Mouse (Mus musculus) cerebellum, adult 2 months (tissue): ENCODE measurements at regions not wholly inside any gene's neighbourhood (a gene's known extent, or its start where the extent isn't known, plus 50 kb on each side); places are given as distances from the start of the nearest gene placed in this dataset.

Source experiments
- CTCF ChIP-seq: fragments of 200-500 bp; IDR thresholded peaks from 2 replicates; pipeline ENCODE4 v1.5.1; 2011; ENCODE audit warnings: low read depth, mild to moderate bottlenecking, control low read depth, low read length, moderate library complexity, borderline replicate concordance; ENCODE audit not compliant: insufficient read depth
- POLR2A ChIP-seq: fragments of 200-500 bp; IDR thresholded peaks from 2 replicates; pipeline ENCODE4 v1.6.1; 2011; ENCODE audit warnings: low read length, control low read depth, borderline replicate concordance; ENCODE audit not compliant: insufficient read depth

DNA sequence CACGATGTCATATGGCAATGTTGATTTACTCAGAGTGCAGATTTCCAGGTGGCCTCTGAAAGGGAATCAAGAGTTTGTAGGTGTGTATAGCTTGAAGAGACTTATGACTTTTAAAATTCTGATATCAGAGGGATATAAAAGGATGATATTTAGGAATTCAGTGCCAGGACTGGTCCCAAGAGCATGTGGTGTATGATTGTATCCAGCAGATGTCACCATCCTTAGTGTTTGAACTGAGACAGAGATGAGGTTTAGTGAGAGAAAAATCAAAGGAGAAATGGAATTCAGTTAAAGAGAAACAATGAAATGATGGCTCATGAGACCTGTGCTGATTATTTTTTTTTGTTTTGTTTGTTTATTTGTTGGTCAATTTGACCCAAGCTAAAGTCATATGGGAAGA is 94.4 kb upstream of the Agtr2 start:
- no peak for TF ChIP-seq POLR2A
- TF ChIP-seq CTCF, result no peak
